Mouse (Mus musculus) c-Kit-negative CD71-positive TER-119-positive erythroid progenitor cells, embryonic 14.5 days (primary cell): ENCODE results near the gene Odf2.

Experiments
- DNase-seq: peaks from one replicate; pipeline ENCODE4 v3.0.0-alpha.2; 2013; ENCODE audit warnings: low read depth, low spot score

Gene Odf2

DNA sequence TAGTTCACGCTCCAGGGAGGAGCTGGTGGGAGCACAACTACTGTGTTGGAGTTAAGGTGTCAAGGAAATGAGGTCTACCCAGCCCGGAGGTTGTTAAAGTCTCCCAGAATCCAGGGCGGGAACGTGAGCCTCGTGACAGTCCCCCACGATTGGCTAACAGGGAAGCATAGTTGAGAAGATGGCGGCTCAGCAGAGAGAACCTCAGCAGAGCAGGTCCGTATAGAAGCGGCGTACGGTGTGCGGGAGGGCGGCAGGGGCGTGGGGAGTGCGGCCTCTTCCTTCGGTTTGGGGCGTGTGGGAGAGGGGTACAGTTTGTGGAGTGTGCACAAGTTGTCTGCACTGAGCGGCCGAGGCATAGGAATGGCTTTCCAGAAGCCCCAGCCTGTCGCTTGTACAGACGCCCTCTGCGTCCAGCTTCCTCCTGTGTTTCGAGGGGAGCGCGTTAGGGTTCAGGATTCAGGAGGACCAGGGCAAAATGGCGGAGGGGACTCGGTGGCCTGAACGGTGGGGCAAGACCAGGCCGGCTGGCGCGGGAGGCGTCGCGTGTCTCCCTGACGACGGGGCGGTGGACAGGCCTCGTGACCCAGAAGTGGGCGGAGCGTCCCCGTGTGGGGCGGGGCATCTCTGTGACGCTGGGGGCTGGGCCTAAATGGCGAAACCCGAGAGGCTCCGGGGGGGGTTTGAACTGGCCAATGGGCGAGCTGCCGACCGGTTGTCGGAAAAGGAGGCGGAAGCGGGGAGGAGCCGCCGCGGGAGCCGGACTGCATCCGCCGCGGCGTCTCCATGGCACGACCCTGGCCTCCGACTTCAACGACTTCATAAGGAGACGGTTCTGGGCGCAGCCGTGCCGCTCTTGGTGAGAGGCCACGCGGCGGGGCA lies at the start of gene Odf2:
TSS of gene Odf2 (plus strand) at position 156 of the 879 bp plus-strand sequence.
- DNase-seq: peak; percentile 99

DNA sequence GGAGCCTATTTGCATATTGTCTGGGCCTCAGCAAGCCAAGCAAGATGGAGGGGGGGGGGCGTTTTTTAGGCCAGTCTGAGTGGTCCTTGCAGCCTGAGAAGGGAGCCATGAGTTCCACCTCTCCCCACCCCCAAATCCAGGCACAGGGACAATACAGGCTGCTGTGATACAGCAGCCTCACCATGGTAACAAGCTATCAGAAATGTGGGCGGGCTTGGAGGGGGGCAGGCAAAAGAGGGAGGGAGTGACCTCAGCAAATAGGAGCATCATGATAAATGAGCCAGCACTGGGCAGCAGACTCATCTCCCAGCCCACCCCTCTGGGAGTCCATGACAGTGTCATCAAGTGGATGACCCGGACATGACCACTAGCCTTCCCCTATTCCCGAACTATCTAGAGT lies 49.6 kb upstream of the Odf2 start:
- DNase-seq: no peak

DNA sequence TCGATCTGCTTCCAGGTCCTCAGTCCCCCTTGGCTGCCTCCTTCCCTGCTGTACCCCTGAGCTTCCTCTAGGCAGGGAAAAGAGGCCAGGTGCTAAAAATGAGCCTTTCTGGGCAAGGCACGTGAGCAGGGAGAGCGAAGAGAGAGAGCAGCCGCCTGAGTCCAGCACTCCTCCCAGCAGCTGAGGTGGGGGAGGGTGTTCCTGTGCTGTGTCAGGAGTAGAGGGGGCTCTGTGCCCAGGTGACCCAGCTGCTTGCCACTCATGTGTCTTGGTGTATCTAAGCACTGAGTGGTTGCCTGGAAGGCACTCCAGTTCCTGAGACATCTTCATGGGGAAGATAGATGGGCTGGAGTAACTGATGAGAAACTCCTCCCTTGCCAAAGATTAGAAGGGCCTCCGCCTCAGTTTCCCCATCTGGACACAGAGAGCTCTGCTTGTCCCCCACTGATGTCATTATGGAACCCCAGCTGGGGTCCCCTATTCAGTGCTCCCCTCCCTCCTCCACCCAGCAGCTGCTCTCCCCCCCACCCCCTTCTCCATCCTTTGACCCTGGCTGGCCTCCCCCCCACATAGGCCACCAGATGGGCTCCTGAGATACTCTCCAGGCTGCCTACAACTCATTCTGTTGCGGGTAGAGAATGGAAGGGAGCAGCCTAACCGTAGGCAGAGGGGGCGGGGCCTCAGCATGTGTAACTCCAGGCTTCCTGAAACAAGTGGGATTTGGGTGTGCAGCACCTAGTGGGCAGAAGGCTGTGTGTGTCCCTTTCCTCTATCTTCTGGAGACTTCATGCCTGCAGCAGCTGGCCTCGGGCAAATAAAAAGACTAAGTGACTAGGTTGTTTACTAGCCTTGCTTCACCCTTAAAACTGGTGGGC lies 45.6 kb upstream of the Odf2 start:
- no peak for DNase-seq

DNA sequence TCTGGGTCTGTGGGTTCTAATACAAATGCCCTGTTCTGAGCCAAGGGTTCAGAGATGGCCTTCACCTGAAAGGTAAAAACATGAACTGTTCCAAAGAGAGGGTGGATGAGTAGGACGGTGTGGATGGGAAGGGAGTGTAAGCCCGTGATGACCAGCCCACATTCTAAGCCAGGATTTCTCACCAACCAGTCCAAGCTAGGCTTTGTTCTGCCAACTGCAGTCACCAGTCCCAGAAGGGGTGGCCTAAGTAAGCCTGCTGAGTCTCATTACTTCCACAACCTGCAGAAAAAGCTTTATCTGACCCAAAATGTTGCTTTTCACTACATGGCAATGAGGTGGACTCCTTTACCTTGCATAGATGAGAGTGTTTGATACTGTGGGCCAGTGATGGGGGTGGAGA lies 44.9 kb upstream of the Odf2 start:
- DNase-seq: no peak

DNA sequence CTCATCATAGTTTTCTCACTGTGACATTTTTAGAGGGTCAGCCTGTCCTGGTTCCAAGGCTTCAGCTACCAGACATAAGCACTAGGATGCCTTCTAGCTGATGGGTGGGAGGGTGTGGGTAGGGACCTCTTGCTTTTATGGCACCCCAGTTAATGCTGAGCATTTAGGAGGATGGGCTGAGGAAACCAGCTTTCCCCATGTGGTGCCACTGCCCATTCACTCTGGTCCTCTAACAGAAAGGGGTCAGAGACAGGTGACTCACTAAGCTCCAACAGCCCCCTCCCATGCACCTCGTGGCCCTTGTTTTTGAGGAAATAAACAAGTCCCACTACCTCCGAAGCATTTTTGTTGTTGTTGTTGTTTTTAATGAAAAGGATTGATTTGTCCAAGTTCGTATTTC lies 44.4 kb upstream of the Odf2 start:
- DNase-seq: no peak

DNA sequence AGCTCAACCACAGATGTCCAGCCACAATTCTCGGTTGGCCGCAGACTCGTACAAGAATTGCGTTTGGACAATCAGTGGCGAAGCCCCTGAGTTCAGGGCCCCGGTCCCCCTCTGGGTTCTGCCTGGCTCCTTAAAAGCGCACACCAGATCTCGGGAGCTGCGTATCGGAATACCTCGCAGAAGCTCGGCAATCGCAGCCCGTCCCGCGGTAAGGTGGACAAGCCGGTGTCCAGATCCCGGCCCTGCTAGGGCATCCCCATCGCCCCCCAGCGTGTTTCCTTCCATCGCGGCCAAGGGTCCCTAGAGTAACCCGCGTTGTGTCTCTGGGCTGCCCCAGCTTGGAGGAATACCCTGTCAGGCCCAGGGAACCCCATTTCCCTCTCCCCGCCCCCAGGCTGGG lies 43.4 kb upstream of the Odf2 start:
- DNase-seq: no peak

DNA sequence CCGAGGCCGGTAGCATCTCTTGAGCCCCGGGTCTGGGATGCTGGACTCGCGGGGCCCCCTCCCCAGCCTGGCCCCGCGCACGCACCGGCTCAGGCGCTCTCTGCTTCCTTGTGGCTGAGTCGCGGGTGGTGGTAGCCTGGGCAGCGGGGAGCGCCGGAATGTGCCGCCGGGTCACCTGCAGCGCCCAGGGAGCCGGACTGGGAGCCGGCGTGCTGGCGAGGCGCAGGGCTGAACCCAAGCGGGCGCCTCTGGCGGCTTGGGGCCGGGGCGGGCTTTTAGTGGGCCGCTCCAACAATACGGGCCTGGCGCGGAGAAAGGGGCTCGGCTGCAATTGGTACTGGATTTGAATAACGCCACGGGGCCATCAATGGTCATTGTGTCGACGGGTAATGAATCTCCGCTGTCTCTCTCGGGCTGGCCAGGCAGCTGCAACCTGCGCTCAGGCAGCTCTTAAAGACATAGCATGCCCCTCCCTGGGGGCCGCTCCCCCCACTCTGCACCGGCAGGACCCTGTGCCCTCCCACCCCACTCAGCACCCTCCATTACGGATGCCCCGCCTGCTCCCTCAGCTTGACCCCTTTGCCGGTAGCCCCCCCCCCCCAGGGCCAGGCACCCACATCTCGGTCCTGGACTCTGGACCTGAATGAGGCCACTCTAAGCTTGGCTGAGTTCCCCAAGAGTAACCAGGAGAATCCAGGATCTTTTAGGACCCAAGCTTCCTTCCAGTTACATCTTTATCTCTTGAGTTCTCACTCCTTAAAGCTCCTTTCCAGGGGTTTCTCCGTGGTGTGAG lies 42.8 kb upstream of the Odf2 start:
- no peak for DNase-seq

DNA sequence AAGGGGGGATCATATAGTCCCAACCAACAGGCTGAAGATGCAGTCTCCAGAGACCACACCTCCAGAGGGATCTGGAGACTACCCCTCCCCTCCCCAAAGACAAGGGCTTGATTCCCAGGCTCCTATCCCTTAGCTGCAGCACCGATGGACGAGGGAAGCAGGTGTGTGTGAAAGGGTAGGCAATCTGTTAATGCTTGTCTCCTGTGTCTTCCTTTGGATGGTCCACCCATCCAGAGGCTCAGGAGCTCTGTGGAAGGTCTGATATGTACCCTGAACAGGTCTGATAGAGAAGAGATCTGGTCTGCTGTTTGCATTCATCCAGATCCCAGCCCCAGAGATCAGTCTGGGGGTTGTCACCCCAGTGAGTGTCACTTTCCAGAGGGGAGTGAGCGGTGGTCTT lies 42.1 kb upstream of the Odf2 start:
- DNase-seq: no peak

DNA sequence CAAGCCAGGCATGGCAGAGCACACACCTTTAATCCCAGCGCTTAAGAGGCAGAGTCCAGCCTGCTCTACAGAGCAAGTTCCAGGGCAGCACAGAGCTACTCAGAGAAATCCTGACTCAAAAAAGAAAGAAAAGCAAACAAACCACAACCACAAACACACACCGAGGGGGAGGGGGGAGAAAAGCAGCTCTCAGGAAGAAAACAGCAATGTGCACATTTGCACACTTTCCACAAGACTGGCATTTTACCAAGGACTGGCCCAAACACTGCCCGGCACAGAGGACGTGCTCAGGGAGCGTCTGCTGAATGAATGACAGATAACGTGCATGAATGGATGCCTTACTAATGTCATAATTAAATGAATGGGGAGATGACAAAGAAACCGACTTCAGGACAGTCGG lies 40.0 kb upstream of the Odf2 start:
- no peak for DNase-seq

DNA sequence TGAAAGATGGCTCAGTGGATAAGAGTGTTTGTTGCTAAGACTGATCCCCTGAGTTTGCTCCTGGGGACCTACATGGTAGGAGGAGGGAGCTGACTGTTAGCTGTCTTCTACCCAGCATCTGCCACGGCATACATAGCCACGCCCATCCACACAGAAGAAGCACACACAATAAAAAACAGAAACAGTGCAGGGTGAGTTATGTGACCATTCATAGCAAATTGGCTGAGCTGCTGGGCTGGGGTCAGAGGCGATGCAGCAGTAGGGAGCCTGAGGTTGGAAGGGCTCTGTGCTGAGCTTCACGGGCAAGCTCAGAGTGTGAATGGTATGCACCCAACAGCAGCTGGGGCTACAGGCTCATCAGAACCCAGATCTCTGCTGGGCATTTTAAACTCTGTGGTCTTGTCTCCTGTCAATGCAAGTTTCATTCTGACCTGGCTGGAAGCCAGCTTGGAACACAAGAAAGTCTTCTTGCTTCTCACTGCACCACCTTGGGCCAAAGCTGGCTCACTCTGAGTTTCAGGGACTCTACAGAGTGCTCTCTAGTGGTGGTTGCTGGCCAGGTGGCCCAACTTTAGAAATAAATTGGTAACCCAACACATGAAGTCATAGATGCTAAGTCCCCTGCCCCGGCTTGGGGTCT lies 39.1 kb upstream of the Odf2 start:
- DNase-seq: no peak

DNA sequence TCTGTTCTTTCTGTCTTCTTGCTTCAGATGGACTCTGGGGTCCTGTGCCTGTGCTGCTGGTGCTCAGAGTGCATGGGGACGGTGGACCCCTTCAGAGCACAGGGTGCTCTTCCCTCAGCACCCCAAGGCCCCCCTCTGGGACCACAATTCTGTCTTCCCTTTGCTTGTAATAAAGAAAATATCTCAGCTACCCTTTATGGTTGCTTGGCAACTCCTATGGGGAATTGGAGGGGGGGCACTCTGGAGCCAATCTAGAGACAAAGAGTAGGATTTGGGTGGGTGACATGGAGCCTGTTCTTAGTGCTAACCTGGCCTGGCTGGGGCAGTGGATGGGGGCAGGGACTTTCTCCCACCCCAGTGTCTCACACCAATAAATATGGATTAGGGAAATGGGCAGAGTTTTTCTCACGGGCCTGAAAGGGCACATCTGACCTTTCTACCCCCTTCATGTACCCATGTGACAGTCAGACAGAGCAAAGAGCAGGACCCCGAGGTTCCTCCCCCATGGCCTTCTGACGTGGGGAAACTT lies 36.0 kb upstream of the Odf2 start:
- no peak for DNase-seq

DNA sequence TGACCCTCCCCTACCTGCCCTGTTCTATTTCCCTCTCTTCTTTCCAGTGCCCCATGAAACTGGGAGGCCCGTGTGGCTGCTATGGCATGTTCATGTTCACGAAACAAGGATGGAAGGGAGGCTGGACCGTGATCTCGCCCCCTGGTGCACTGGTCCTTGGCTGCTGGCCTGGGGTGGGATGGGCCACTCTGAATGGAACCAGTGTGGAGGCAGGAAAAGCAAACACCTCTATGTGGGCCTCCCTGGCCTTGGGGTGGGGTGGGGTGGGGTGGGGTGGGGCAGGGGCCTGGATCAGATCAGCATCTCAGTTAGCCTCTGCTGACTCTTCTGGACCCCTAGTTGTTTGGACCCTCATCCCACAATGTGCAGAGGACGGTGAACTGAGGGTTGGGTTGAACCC lies 35.3 kb upstream of the Odf2 start:
- no peak for DNase-seq

DNA sequence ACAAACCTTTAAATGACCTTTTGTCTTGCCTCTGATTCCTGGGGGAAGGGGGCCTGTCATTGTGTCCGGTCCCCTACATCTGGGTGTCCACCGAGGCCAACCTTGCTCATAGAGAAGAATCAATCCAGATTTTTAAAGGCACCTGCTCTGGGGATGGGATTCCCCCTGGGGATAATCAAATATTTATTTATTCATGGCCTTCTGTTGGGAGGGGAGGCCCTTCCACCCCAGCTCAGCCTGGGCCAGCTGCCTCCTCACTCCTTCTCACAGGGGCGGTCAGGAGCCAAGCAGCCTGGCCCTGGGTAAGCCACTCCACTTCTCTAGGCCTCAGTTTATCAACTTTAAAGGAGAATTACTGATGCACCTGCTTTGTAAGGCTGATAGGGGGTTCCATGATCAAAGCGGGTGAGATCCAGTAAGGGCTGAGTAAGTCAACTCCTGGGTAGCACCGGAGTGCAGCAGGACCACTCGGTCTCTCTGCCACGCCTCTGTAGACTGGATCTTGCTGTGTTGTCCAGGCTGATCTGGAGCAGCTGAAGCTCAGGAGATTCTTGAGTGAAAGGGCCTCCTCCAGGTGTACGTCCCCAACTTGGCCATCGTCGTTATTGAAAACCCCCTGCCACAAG lies 33.3 kb upstream of the Odf2 start:
- no peak for DNase-seq

DNA sequence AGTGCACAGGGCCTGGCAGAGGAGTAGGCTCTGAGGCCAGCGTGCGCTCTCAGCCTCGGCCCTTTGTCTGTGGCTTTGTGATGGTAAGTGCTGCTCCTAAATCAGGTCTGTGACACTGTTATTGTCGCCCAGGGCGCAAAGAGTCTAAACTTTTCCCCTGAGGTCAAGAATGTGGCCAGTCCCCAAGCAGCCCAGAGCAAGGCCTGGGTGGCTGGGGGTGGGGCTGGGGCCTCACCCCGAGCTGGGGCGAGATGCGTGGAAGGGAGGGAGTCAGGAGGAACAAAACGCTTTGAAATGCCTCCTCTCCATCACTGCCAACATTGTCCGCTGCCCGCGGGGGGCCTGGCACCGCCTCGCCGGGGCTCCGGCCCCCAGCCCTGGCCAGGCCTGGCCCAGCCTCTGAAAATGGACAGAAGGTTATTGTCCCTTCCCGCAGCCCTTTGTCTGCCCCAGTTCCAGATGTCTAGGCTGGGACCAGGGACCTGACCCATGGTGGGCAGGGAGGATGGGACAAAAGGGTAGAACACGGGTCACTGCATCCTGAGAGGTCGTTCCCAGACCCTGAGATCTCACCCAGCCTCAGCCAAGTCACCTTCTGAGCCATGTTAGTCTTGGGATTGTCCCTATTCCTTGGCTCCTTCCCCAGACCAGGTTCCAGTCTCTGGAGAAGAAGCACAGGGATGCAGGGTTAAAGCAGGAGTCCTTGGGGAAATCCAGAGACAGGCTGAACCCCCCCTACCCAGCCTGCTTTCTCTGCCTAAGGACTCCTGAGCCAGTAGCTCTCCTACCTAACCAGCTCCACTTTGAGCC lies 32.4 kb upstream of the Odf2 start:
- DNase-seq: no peak

DNA sequence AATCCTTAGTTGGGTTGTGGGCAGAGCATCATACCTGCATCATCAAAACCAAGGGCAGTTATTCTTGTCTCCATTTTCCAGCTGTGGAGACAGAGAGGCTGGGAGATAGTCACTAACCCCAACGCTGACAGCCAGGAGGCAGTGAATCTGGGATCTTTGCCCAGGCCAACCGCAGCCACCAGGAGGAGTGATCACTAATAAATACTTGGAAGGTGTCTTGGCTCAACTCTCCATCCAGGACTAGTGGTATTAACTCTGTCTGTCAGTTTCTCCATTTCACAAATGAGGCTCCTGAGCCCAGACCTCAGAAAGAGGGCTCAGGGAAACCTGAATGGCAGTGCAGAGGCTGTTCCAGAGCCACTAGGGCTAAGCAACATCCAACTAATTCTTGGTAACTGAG lies 31.7 kb upstream of the Odf2 start:
- DNase-seq: no peak

DNA sequence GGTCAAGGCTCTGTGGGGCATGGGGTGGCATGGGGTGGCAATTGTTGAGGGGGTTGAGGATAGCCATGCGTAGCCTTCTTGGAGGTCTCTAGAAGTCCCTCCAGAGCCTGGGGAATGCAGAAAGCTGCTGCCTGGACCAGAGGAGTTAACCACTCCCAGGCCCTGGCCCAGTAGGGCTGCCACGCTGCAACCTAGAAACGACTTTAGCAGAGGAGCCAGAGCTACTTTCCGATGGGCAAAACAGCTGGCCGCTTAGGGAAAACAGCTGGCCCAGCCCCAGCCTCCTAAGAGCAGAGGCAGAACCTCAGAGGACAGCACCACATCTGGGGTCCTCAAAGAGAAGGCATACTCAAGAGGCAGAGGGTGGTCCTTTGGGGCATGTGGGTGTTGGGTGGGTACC lies 31.1 kb upstream of the Odf2 start:
- DNase-seq: no peak

DNA sequence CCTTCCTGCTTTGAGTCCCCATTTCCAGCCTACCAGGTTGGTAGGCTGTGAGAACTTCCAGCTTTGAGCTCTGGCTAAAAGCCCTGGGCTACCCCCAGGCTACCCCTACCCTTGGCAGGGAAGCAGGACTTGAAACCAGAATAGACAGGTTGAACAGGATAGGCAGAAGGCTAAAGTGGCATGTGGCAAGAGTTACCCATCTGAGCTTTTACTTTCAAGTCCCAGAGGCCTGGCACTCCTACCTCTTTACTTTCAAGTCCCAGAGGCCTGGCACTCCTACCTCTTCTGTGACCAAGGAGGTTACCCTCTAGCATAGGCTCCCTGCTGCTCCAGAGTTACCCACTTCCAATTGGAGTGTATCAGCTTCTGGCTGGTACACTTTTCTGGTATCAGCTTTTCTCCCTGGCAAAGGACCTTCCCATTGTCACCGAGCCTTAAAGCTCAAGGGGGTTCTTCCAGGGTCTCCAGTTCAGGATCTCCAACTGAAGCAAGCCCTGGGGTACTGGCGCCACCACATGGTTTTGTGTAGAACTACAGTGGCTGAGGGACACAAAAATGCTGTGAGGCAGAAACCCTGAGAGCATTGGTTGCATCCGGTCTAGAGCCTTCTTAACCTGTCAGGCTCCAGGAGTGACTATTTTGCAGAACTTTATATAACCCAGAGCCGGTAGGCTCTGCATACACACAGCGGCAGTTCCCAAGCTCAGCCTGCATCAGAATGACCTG lies 30.1 kb upstream of the Odf2 start:
- no peak for DNase-seq

DNA sequence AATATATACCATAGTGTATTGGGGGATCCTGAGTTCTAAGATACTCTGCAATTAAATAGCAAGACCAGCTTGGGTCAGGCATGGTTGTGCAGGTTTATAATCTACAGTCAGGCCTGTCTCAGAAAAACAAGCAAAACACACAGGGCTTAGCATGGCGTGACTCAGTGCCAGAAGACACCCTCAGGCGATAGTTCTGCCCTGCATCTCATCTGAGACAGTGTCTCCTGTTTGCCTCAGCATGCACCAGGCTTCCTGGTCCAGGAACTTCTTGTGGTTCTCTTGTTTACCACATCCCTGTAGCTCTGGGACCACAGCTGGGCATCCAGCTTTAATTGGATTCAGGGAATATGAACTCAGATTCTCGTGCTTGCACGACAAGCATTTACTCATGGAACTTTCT lies 23.9 kb upstream of the Odf2 start:
- DNase-seq: no peak

DNA sequence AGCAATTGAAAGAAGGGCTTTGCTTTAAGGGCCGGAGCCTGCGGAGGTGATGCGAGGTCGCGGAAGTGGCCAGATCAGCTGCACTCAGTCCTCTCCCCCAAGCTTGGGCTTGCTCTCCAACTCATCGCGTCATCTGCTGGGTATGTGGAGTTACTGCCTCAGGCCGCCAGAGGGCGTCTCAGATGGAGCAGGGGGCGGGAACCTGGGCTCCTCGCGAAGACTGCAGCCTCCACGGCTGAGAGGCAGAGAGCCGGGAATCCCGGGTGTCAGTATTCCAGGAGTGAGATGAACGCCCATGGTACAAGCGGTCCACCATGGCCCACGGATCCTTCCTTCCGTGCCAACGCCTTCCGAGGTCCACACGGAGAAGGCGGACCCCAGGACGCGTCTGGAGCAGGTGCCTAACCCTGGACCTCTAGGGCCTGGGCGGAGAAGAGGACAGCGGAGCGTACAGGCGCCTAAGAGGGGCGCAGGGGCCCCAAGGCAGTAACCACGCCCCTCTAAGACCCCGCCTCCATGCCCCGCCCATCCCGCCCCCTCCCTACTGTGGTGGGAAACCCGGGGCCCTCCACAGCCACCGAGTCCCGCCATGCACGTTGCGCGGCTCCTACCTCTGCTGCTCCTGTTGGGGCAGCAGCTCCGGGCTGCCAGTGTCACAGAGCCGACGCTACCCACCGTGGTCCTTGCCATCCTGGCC lies 19.9 kb upstream of the Odf2 start, which contains the start of gene Cercam:
TSS of gene Cercam (plus strand) at position 216 of the 697 bp plus-strand sequence.
- peak; percentile 85 for DNase-seq
